Mouse (Mus musculus) embryonic facial prominence, embryonic 12.5 days (tissue): ENCODE results near the gene Fggy. TPM values are rescaled to one million over a fixed set of nuclear protein-coding genes. Genes with fewer than 3 reads are reported as not detected.

Source experiments
- ATAC-seq: fragments of 200-750 bp; cut with Nextera tagmentation; 2 replicates; pipeline ENCODE4 v1.8.0; 2017; ENCODE audit not compliant: insufficient number of reproducible peaks, insufficient read depth, low FRiP score, low TSS enrichment
- H3K27ac ChIP-seq: fragments of 300-500 bp; sonication (generic); 2 replicates; pipeline ENCODE4 v1.5.1; 2016; ENCODE audit warnings: mild to moderate bottlenecking
- H3K27me3 ChIP-seq: fragments of 300-500 bp; sonication (generic); 2 replicates; pipeline ENCODE4 v1.6.1; 2016; ENCODE audit warnings: mild to moderate bottlenecking, moderate library complexity
- H3K36me3 ChIP-seq: fragments of 300-500 bp; sonication (generic); 2 replicates; pipeline ENCODE4 v1.6.1; 2016; ENCODE audit warnings: mild to moderate bottlenecking
- H3K4me1 ChIP-seq: fragments of 300-500 bp; sonication (generic); 2 replicates; pipeline ENCODE4 v1.6.1; 2016
- H3K4me2 ChIP-seq: fragments of 300-500 bp; sonication (generic); replicated peaks from 2 replicates; pipeline ENCODE4 v1.6.1; 2016; ENCODE audit warnings: mild to moderate bottlenecking, moderate library complexity
- H3K4me3 ChIP-seq: fragments of 300-500 bp; sonication (generic); 2 replicates; pipeline ENCODE4 v1.5.1; 2016; ENCODE audit warnings: mild to moderate bottlenecking
- H3K9ac ChIP-seq: fragments of 300-500 bp; sonication (generic); 2 replicates; pipeline ENCODE4 v1.6.1; 2016; ENCODE audit warnings: mild to moderate bottlenecking, moderate library complexity
- H3K9me3 ChIP-seq: fragments of 300-500 bp; sonication (generic); 2 replicates; pipeline ENCODE4 v1.6.1; 2016; ENCODE audit warnings: mild to moderate bottlenecking, moderate library complexity
- WGBS: fragments of 180-500 bp; shearing (Covaris S2); methylation state at CpG from one replicate; pipeline ENCODE4 v1.1.7; 2016; 5-methylcytosine and 5-hydroxymethylcytosine counted together
- polyA plus RNA-seq: library from polyadenylated mRNA; unstranded; fragments of >200 nt; fragmentation: Nextera tagmentation; extraction: Ambion mirVana; gene quantifications from 2 replicates; pipeline ENCODE4 v1.2.1, GENCODE M21; 2016

Fggy gene
- polyA plus RNA-seq, 1 experiment from 2014 or later, result 9.4 TPM

GRCm38 (mm10) chr4:95929936-95930335 is 372.6 kb downstream of the Fggy start:
- Histone ChIP-seq H3K4me3 (no peak overlapping the region), H3K27me3 (no peaks in the 10 kb centered on the region), H3K4me2 (no peak overlapping the region), H3K27ac (no peak overlapping the region), H3K9ac (no peak overlapping the region), H3K4me1 (no peaks in the 10 kb centered on the region), H3K9me3 (no peaks in the 10 kb centered on the region), H3K36me3 (no peaks in the 10 kb centered on the region)
- WGBS, result 83% methylated on average over 1 of the region's 1 CpGs
- no peak for ATAC-seq

DNA sequence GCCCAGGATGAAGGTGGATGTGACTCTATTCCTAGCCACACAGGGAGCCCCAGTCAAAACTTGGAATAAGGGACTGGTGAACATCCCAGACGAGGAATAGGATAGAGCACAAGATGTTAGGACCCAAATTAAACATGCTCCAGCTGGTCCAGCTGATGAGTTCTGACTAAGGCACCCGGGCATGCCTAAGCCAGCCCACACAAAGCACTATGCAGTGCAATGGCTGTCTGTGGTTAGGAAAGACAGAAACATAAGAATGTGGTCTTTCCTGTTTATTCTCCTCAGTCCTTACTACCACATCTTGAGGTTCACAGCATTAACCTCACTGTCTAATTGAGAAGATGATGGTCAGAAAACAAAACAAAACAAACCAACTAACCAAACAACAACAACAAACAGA is 374.0 kb downstream of the Fggy start:
- Histone ChIP-seq H3K9me3 (no peaks in the 10 kb centered on the region), H3K4me1 (no peaks in the 10 kb centered on the region), H3K27ac (no peak overlapping the region), H3K36me3 (no peaks in the 10 kb centered on the region), H3K4me2 (no peak overlapping the region), H3K9ac (no peak overlapping the region), H3K27me3 (no peaks in the 10 kb centered on the region), H3K4me3 (no peak overlapping the region)
- no peak for ATAC-seq
- WGBS, result 65% methylated on average over 2 of the region's 2 CpGs

- H3K4me3 ChIP-seq, result no peak overlapping the region
- 87% methylated on average over 9 of the region's 9 CpGs for WGBS
- ATAC-seq, result no peak
Measured at GRCm38 (mm10) chr4:95933801-95934356, 376.6 kb downstream of the Fggy start.

GRCm38 (mm10) chr4:95934384-95935035 is 377.2 kb downstream of the Fggy start:
- no peaks in the 10 kb centered on the region for H3K36me3 ChIP-seq
- 82% methylated on average over 4 of the region's 4 CpGs for WGBS
- H3K27ac ChIP-seq, result no peak overlapping the region
- no peak overlapping the region for H3K9ac ChIP-seq
- no peak for ATAC-seq
- no peak overlapping the region for H3K4me2 ChIP-seq
- no peaks in the 10 kb centered on the region for H3K4me1 ChIP-seq
- H3K4me3 ChIP-seq, result no peak overlapping the region
- H3K27me3 ChIP-seq, result no peaks in the 10 kb centered on the region
- H3K9me3 ChIP-seq, result no peaks in the 10 kb centered on the region

More at GRCm38 (mm10) chr4:95933801-95934356, 376.6 kb downstream of the Fggy start:
- H3K27me3 ChIP-seq, result no peaks in the 10 kb centered on the region
- H3K9ac ChIP-seq, result no peak overlapping the region
- no peak overlapping the region for H3K27ac ChIP-seq
- no peaks in the 10 kb centered on the region for H3K4me1 ChIP-seq
- no peaks in the 10 kb centered on the region for H3K36me3 ChIP-seq
- no peak overlapping the region for H3K4me2 ChIP-seq
- H3K9me3 ChIP-seq, result no peaks in the 10 kb centered on the region

DNA sequence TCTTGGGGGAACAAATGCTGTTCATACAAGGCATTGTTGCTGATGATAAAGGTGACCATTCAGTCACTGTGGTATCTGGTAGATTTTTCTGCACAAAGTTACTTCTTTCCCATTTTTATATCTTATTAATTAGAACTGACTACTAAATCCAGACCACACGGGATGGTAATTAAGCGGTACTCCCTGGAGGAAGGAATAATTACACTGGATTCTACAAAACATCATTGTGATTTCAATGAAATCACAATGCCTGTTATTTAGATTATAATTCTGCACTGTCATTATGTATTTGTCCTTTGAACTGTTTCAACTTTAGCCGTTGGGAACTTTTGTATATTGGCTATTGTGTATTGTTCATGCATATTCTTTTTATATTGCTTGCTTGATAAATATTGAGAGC is 381.4 kb downstream of the Fggy start:
- Histone ChIP-seq H3K36me3 (no peaks in the 10 kb centered on the region), H3K27me3 (no peaks in the 10 kb centered on the region), H3K4me3 (no peak overlapping the region), H3K9ac (no peak overlapping the region), H3K4me2 (no peak overlapping the region), H3K27ac (no peak overlapping the region), H3K4me1 (no peaks in the 10 kb centered on the region), H3K9me3 (no peaks in the 10 kb centered on the region)
- 61% methylated on average over 3 of the region's 3 CpGs for WGBS
- ATAC-seq, result no peak

DNA sequence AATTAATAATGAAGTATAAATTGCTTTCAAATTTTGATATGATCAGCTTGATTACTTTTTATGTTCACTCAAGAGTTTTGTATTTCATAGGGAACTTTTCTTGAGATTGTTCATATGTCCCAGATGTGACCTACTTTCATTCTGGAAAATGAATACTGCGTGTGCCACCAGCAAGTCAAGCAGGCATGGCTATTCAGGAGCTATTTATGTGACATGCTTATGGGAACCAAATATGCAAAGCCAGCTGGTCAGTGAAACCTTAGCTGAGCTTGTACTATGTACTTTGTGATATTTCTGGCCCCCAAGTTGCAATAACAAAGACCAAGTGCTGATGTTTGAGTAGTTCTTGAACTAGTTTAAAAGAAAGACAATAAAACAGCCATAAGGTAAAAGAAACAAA is 390.6 kb downstream of the Fggy start:
- Histone ChIP-seq H3K36me3 (no peaks in the 10 kb centered on the region), H3K4me1 (no peaks in the 10 kb centered on the region; the same call in 1 of the 2 replicates), H3K4me2 (no peak overlapping the region), H3K4me3 (no peak overlapping the region), H3K27ac (no peak overlapping the region), H3K27me3 (no peaks in the 10 kb centered on the region), H3K9ac (no peak overlapping the region), H3K9me3 (no peaks in the 10 kb centered on the region)
- no peak for ATAC-seq
- 53% methylated on average over 1 of the region's 1 CpGs for WGBS

GRCm38 (mm10) chr4:95953328-95953727 is 396.0 kb downstream of the Fggy start:
- no peak overlapping the region for H3K9ac ChIP-seq
- no peaks in the 10 kb centered on the region for H3K36me3 ChIP-seq
- H3K4me3 ChIP-seq, result no peak overlapping the region
- H3K9me3 ChIP-seq, result no peaks in the 10 kb centered on the region
- ATAC-seq, result no peak
- H3K4me1 ChIP-seq, result no peaks in the 10 kb centered on the region; the same call in 1 of the 2 replicates
- no peak overlapping the region for H3K27ac ChIP-seq
- no peaks in the 10 kb centered on the region for H3K27me3 ChIP-seq
- no peak overlapping the region for H3K4me2 ChIP-seq

DNA sequence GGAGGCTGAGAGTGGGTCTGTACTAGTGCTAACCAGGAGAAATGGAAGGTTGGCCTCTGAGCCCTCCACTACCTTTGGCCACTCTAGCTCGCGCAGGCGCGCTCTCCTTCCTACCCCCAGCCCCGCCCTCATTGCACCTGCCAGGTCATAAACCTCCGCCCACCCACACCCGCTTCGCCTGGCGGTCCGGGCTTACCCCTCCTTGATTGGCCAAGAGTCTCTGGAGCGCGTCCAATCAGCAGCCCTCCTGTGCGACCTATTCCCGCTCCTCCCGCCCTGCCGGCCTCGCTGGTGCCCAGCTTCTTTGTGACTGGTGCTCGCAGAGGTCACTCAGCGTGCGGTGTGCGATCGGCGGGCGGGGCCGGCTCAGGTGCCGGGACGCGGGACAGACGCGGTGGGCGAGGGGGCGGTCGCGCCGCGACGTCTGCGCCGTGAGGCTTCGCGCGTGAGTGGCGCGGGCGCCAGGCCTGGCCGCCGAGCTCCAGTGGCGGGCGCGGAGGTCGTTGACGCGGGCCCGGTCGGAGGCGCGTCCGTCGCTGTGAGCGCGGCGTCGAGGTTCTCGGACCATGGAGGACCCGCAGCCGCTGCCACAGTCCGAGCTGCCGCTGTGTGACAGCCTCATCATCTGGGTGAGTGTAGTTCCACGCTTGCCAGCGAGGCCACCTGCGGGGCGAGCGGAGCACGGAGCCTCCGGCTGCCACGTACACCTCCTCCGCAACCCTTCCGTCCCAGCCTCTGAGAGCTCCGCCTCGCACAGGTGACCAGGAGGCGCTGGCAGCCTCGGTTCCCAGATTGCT is 409.8 kb downstream of the Fggy start, which contains the start of gene Hook1:
Hook1 (plus strand) TSS at position 313 of the 797 bp plus-strand sequence.
- Histone ChIP-seq H3K4me2 (peak within 1 kb of the TSS; percentile 83), H3K9me3 (no peaks in the 10 kb centered on the region), H3K27ac (no peak within 1 kb of the TSS), H3K9ac (peak within 1 kb of the TSS; percentile 55), H3K4me3 (peak within 1 kb of the TSS; percentile 55), H3K36me3 (no peaks in the 10 kb centered on the region), H3K27me3 (no peaks in the 10 kb centered on the region), H3K4me1 (no peaks in the 10 kb centered on the region)
- peak; percentile 99 for ATAC-seq
- under 1% methylated on average over 78 of the region's 82 CpGs for WGBS
